Mouse (Mus musculus) kidney, adult 8-10 months (tissue): ENCODE results near the gene Tmem37.

Experiments
- DNase-seq, 2 experiments: peaks; one replicate each; pipeline ENCODE4 v3.0.0; 2022

The Tmem37 gene

DNA sequence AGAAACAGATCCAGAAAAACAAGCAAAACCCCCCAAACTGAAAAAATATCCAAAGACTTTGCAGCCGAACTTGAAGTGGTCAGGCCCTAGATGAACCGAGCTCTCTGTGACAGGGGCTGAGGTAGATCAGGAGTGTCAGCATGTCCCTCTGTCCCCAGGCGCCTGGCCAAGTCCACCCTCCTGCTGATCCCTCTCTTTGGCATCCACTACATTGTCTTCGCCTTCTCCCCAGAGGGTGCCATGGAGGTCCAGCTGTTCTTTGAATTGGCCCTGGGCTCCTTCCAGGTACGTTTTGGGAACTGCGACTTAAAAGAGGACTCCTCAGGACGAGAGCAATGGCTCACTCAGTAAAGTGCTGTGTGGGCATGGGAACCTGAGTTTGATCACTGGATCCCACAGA, 17.6 kb downstream of the Tmem37 start:
- no peak for DNase-seq

DNA sequence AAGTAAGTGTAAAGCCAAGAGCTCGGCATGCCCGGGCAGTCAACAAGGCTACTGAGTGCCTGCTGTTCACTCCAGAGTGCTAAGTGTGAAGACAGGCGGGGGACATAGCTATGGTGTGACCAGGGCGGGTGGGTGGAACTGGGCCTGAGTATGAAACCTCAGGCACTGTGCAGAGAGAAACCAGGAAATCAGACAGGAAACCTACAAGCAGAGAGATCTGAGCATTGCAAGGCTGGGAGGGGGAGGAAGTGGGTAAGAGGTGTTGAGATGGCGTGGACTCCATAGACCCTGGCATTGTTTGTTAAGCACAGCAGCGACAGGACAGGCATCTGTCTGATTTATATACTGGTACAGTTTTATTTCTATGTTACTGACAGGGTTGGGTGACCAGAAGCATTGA, 18.4 kb downstream of the Tmem37 start:
- no peak for DNase-seq

DNA sequence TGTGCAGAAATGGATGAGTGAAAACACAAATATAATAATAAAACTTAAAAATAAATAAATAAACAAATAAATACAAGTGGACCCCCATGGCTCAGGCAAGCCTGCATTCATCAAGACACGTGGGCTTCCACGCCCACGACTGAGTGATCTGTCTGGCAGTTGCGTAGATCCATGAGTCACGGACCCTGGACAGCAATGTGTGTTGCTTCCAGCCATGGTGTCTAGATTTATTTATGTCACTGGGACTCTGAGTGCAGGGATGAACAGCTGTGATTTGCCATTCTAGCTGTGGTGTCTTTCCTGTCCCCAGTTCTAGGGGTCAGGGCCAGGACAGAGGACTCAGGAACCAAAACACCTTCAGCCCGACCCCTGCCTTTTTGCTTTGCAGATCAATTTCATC, 18.9 kb downstream of the Tmem37 start:
- DNase-seq, result no peak

DNA sequence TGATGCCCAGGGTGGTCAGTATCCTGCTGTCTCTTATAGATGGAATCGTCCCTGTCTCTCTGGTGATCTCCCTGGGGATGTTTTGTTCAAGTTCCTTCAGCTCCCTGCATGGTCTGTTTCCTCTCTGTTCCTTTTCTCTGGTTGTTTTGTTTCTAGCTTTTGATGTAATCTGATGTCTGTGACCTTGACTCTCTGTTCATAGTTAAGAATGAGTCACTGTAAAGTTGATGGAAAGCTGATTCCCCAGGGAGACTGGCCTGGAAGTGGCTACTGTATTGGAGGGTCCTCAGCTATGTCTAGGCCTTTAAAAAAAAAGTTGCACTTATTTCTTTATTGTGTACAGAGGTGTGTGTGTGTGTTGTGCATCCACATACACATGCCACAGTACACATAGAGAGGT, 22.8 kb downstream of the Tmem37 start:
- no peak for DNase-seq

DNA sequence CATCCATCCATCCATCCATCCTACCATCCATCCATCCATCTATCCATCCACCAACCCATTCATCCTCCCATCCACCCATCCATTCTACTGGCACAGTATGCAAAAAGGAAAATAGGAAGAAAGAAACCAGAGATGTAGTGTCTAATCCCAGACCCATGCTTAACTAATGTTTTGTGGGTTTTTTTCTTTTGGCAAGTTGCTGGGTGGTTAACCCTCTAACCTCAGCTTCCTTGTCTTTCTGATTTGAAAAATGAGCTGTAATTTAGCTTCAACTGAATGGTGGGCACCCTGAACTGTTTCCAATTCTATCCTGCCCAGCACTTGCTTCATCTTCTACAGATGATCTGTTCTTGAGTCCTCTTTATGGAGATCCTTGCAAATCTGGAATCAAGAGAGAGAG, 26.5 kb downstream of the Tmem37 start:
- DNase-seq, result no peak

DNA sequence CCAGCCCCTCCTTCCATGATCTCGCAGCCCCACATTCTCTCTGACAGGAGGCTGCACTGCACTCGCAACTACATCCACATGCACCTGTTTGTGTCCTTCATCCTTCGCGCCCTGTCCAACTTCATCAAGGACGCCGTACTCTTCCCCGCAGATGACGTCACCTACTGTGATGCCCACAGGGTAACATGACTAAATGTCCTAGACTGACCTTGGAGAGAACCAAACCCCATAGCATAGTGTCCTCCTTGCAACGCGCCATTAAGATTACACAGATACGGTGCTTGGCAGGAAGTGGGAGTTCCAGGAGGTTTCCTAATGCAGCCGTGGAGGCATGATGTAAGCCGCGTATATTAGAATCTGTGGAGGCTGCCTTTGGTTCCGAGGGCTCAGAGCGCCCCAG, 29.3 kb downstream of the Tmem37 start:
- no peak for DNase-seq

DNA sequence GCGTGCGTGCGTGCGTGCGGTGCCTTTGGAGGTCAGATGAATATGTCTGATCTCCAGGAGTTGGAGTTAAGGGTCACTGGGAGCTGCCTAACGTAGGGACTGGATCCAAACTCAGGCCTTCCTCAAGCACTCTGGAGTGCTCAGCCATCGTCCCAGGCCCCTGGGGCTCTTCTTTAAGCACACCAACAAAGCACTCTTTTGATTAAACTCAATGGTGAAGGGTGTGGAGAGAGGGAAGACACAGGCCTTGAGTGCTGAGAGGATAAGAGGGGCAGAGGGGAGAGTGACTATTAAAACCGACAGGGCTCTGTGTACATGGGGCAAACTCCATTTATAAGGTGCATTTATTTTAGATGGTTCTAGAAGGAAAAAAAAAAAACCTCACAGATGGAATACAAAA, 31.5 kb downstream of the Tmem37 start:
- DNase-seq, result no peak

DNA sequence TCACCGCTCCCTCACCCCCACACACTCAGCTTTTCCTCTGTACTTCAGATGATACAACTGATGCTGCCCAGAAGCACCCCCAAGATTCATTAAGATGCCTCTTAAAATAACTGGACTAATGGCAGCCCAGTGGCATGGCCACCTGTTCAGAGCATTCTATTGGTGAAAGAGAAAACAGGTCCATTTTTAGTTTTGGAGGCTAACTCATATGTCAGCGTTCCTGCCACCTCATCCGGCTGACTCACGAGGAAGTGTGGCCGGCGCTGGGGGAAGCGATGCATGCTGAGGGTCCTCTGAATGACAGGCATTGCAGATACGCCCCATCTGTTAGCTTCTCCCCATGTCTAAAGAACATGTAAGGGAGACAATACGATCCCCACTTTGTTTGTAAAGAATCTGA, 35.3 kb downstream of the Tmem37 start:
- DNase-seq, result no peak

DNA sequence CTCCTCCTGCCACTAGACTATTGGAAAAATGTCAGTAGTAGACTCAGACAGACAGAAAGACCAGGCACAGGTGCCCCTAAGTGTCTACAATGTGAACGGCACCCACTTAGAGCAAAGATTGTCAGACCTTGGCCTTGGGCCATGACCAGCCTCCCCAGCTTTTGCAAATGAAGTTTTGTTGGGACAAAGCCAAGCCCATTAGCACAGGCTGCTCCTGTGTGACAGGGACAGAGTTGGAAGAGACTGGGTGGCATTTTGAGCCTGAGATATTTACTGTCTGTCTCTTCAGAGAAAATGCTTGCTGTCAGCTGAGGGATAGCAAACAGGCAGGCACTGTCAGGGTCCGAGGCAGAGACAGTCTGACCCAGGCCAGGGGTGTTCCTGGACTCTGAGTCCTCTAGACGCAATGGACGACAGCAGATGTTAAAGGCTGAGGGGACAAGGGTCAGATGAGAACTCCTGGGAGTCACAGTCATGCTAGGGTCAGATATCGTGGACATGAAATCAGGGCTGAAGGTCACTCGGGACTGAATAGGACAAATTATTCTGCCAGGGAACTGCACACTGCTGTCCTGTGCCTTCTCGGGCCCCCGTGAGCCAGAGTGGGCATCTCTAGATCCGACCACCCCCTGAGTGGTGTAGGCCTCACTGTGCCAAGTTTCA, 36.7 kb downstream of the Tmem37 start:
- DNase-seq, result peak; percentile 59 to 66

DNA sequence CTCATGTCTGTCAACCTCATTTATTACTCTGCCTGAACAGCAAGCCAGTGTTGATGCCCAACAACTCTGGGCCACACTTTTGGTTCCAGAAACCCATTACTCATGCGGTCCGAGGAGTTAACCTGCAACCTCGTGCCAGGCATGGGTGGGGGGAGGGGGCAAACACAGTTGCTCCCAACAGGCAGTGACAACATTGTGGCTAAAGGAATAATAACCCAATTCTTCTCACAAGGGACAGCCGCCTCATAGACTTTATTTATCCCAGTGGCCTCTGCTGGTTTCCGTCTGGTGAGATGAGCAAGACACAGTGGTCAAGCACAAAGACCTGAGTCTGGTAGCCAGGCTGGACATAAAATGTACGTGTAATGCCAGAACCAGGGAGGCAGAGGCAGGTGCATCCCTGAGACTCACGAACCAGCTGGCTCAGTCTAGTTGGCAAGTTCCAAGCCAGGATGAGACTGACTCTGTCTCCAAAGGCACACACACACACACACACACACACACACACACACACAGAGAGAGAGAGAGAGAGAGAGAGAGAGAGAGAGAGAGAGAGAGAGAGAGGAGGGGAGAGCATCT, 38.3 kb downstream of the Tmem37 start:
- DNase-seq, result no peak

DNA sequence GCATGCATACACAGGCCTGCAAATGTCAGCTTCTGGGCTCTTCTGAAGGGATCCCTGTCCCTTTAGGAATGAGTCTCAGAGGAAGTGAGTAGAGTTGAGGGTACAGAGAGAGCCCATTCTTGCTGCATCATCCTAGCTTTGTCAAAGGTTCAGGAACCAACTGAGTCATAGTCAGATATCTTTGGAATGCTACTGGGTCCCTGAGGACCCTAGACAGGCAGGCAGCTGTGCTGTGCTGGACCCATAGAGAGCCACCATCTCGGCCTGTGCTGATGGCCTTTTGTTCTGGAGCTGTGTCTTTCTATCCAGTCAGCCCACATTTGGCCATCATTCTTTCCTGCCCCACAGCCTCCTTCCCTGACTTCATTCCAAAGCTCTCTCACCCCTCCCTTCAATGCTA, 39.1 kb downstream of the Tmem37 start:
- no peak for DNase-seq

DNA sequence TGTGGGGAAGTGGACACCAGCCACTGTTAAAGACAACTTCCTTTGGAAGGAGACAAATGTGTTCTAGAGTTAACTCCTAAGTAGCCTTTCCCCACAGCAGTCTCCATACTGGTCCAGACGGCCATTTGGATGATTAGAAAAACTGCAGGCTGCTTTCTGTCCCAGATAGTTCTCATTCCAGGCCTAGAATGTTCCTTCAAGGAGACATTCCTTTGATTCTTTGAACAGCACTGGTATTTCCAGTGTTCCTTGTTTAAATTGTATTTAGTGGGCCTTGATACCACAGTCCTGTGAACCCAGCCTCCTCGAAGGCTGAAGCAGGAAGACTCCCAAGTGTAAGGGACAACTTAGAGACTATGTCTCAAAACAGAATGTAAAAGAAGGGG, 40.4 kb downstream of the Tmem37 start:
- DNase-seq, result no peak

DNA sequence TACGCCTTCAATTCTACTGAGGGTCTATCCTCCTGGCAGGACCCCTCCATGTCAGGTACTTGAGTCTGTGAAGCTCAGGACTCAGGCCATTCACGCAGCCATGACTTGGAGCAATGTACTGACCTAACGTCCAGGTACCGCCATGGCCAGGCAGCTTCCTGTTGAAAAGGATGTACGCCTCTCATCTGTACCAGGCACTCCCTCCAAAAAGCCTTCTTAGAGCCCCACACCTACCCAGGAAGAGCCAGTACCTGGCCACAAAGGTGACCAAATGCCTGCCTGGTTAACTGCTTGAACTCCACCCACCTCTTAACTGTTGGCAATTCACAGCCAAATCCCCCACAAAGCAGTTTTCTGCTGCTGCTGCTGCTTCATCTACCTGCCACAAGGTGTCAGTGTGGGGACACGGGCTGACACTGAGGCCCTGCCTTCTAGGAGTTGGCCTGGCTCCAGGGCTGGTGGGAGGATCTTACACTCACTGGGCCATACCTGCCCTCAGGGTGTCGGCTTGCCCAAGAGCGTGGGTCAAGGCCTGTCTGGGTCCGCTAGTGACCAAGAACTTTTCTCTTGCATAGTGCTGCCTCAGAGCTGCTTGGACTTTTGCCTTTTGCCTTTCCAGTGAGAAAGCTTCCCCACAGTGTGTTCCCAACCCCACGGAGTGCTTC, 40.9 kb downstream of the Tmem37 start:
- peak; percentile 92 to 93 for DNase-seq

DNA sequence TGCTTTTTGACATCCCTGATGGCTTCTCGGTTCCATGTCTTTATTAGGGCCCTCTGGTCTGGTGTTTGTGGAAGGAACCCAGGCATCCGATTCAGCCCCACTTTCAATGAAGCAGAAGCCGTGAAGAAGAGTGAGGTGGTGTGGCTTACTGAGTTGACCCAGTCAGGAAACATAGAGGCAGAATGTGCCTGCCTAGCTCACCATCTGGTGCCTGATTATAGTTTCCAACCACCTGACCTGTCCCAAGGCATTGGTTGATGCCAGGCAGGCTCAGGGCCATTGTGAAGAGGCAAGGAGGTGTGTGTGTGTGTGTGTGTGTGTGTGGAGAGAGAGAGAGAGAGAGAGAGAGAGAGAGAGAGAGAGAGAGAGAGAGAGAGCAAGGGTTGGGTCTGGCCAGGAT, 43.4 kb downstream of the Tmem37 start:
- no peak for DNase-seq

DNA sequence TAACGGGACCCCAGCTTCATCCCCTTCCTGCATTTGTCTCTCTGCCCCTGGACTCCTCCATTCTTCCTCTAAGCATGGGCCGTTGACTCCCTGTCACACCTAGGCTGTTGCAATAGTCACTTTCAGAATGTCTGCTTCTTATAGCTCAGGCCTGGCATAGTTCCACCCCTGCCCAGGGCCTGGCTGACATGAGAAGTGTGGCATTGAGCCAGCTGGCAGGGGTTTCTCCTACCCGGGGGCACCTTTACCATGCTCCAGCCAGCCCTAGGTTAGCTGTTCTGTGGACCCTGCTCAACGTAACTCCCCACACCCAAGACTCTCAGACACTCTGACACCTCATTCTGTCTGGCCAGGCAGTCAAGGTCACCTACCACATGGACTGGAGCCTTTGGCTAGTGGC, 46.2 kb downstream of the Tmem37 start:
- DNase-seq, result peak; percentile 57 to 73

DNA sequence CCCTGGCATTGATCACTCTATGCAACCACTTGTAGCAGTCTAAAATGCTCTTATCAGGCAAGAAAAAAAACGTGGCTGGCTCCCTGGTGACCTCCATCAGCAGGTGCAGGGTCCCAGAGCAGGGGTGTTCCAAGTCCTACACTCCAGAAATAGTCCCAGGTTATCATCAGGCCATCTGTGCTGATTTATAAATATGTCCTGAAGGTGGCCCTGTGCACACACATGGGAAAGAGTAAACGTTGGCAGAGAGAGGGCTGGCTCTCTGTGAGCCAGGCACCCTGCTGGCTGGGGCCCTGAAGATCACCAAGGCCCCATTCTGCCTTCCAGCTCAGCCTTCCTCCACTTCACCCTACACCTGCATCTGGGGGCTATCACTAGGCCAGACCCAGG, 48.8 kb downstream of the Tmem37 start:
- no peak for DNase-seq

DNA sequence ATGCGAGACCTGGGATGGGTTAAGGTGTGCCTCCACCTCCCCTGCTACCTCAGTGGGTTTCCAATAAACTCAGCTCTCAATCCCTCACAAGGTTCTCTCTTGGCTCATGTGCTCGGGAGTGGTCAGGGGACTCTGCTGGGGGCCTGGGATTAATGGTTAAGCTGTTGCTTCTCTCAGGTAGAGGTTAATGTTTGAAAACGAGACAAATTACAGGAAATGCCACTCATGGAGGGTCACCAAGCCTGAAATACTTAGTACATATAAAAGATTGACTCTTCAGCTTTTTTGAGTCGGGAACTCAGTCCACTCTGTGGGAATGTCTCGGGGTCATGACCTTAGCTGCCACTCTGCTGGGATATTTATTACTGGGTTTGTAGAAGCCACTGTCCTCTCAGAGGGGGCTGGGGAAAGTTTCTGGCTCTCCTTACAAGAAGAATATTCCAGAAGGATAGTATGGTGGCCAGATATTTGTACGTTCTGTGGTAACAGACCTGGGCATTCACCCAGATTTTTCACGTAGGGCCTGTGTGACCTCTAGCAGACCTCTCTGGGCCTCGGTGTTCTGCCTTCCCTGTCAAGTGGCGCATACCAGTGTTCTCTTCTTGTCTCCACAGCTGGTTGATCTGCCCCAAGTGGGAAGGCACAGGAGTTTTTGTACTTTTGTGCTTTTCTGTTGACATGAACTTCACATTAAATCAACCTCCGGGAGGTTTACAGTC, 49.4 kb downstream of the Tmem37 start:
- DNase-seq, result peak; percentile 84 to 85

DNA sequence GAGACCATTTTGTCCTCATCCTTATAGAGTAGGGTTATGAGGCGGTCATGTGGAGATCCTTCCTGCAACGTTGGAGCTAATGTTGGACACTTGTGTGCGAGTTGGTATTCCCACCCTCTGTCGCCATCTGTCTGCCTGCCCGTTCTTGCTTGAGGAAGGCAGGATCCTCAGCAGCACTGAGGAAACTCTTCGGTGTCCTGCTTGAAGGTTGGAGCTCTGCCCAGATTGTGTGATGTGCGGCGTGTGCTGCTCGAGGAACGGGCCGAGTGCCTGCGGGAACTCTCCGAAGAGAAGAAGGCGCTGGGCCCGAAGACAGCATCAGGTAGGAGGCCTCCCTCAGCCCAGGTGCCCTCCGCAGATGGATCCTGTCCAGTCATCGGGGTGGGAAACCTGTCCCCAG, 51.9 kb downstream of the Tmem37 start:
- no peak for DNase-seq

DNA sequence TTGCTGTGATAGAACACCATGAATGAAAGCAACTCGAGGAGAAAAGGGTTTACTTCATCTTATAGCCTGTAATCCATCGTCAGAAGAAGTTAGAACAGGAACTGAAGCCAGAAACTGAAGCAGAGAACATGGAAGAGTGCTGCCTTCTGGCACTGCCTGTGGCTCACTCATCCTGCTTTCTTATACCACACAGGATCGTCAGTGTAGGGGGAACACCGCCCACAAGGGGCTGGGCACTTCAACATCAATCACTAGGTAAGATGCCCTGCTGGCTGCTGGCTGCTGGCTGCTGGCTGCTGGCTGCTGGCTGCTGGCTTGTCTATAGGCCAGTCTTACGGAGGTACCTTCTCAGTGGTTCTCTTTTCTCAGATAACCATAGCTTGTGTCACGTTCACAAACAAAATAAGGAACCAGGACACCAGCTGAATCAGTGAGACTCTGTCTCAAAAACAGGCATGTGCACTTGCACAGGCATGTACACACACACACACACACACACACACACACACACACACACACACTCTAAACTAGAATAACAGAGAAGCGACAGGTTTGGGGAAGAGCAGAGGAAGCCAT, 53.5 kb downstream of the Tmem37 start:
- DNase-seq, result no peak

DNA sequence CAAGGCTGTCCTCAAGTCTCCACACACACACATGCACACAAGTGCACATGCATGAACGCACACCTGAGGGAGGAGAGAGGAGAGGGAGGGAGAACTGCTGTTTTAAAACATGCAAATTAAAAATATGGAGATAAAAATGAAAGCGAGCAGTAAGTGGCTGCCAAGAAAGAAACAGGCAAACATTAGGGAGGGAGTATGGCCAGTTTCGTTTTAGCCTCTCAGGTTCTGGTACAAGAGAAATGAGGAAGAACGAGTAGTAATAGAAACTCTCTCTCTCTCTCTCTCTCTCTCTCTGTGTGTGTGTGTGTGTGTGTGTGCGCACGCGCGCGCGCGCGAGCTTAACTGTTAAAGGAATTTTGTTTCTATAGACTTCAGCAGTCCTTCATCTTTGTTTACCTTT, 54.4 kb downstream of the Tmem37 start:
- DNase-seq, result no peak

DNA sequence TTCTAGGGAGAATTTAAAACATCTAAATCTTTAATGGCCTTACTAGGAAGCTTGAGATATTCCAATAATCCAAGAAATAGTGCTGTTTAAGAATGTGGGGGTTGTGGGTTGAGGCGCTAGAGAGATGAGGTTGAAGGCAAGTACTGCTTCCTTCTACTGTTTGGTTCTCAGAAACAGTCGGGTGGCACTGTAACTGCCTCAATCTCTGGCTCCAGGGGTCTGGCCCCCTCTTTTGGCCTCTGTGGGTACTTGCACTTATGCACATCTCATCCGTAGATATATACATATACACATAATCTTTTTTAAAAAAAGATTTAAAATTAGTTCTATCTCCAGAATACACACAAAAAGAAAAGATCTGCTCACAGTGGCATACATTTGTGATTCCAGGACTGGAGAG, 55.0 kb downstream of the Tmem37 start:
- no peak for DNase-seq
